Mouse (Mus musculus) spleen, postnatal 36 days (tissue): ENCODE measurements around the gene Ndc80.
"Not testable (repeated sequence)": the region's sequence is repeated elsewhere in the genome, so short reads cannot be mapped to it uniquely, and the experiment has no call there.

Experiments used
- DNase-seq, 2 experiments: peaks; one replicate each; pipeline ENCODE4 v3.0.0; 2022; ENCODE audit warnings: low spot score in 2 of 2, mixed read lengths in 1 of 2

The Ndc80 gene

GRCm38 (mm10) chr17:71526711-71527564, at the start of gene Ndc80:
TSS of gene Ndc80 (minus strand) at chr17:71526857.
- DNase-seq, result peak; percentile 85 to 87

GRCm38 (mm10) chr17:71561631-71562030, 35.0 kb upstream of the Ndc80 start:
- DNase-seq, result peak in 1 of 2 experiments; percentile 25

- DNase-seq, result no peak
These were observed 26.2 kb upstream of the Ndc80 start for GRCm38 (mm10) chr17:71552901-71553300.

GRCm38 (mm10) chr17:71551757-71552451, 25.2 kb upstream of the Ndc80 start, which contains the start of gene Spdya:
TSS of gene Spdya (plus strand) at chr17:71552061.
- DNase-seq, result peak; percentile 78 to 79

- DNase-seq, result no peak
These were observed 24.7 kb upstream of the Ndc80 start for GRCm38 (mm10) chr17:71551350-71551749.

- peak in 1 of 2 experiments; percentile 10 for DNase-seq
These were observed 21.9 kb upstream of the Ndc80 start for GRCm38 (mm10) chr17:71548586-71548985.

GRCm38 (mm10) chr17:71537164-71537563, 10.5 kb upstream of the Ndc80 start:
- no peak for DNase-seq

- DNase-seq, result not testable (repeated sequence)
These were observed 8.9 kb upstream of the Ndc80 start for GRCm38 (mm10) chr17:71535595-71535994.

- DNase-seq, result no peak
These were observed 1.4 kb upstream of the Ndc80 start for GRCm38 (mm10) chr17:71528042-71528441.

- DNase-seq, result no peak
These were observed 352 bp downstream of the Ndc80 start for GRCm38 (mm10) chr17:71526302-71526708.

GRCm38 (mm10) chr17:71510297-71510696, 16.4 kb downstream of the Ndc80 start:
- DNase-seq, result no peak

- no peak for DNase-seq
These were observed 19.8 kb downstream of the Ndc80 start for GRCm38 (mm10) chr17:71506832-71507231.

GRCm38 (mm10) chr17:71495784-71496183, 30.9 kb downstream of the Ndc80 start:
- DNase-seq, result no peak

- DNase-seq, result no peak
These were observed 35.3 kb downstream of the Ndc80 start for GRCm38 (mm10) chr17:71491332-71491686.

GRCm38 (mm10) chr17:71490666-71491331, 35.9 kb downstream of the Ndc80 start:
- DNase-seq, result peak in 1 of 2 experiments; percentile 26

GRCm38 (mm10) chr17:71489703-71490461, 36.8 kb downstream of the Ndc80 start:
- peak; percentile 27 to 46 for DNase-seq

GRCm38 (mm10) chr17:71486231-71486851, 40.3 kb downstream of the Ndc80 start:
- peak; percentile 82 to 86 for DNase-seq

GRCm38 (mm10) chr17:71485791-71486230, 40.8 kb downstream of the Ndc80 start:
- peak; percentile 85 to 87 for DNase-seq

- DNase-seq, result no peak
These were observed 41.9 kb downstream of the Ndc80 start for GRCm38 (mm10) chr17:71484711-71485110.

GRCm38 (mm10) chr17:71483418-71484060, 43.1 kb downstream of the Ndc80 start:
- DNase-seq, result no peak
